Mouse (Mus musculus): Measurements from ENCODE around the gene Dbnl.

The Dbnl gene

GRCm38 (mm10) chr11:5837251-5838246 is 49.3 kb downstream of the Dbnl start, which contains the start of gene Polm:
Polm (minus strand) TSS chr11:5838016.
- peak; percentile 80 to 81 for DNase-seq (ENCODE audit: low spot score in 2 of 2)

GRCm38 (mm10) chr11:5840346-5840745 is 52.1 kb downstream of the Dbnl start:
- no peak for DNase-seq (ENCODE audit: low spot score in 2 of 2)

- DNase-seq (ENCODE audit: low spot score in 2 of 2) = no peak
These were observed 53.5 kb downstream of the Dbnl start for GRCm38 (mm10) chr11:5841751-5842150.

GRCm38 (mm10) chr11:5843131-5843530 is 54.8 kb downstream of the Dbnl start:
- no peak for DNase-seq (ENCODE audit: low spot score in 2 of 2)

- DNase-seq (ENCODE audit: low spot score in 2 of 2) = no peak
These were observed 58.5 kb downstream of the Dbnl start for GRCm38 (mm10) chr11:5846639-5847345.

- DNase-seq (ENCODE audit: low spot score in 2 of 2) = peak; percentile 32 to 40
These were observed 60.5 kb downstream of the Dbnl start for GRCm38 (mm10) chr11:5848741-5849140.

- no peak for DNase-seq (ENCODE audit: low spot score in 2 of 2)
These were observed 61.0 kb downstream of the Dbnl start for GRCm38 (mm10) chr11:5849316-5849715.

- no peak for DNase-seq (ENCODE audit: low spot score in 2 of 2)
These were observed 62.2 kb downstream of the Dbnl start for GRCm38 (mm10) chr11:5850452-5850851.

Measured in frontal cortex, postnatal 14 days (tissue).